Mouse (Mus musculus): Measurements from ENCODE around the gene Smdt1. TPM values are rescaled to one million over a fixed set of nuclear protein-coding genes. Genes with fewer than 3 reads are reported as not detected.

Gene Smdt1
- total RNA-seq, 2 experiments from 2014 or later: 141 to 147 TPM

DNA sequence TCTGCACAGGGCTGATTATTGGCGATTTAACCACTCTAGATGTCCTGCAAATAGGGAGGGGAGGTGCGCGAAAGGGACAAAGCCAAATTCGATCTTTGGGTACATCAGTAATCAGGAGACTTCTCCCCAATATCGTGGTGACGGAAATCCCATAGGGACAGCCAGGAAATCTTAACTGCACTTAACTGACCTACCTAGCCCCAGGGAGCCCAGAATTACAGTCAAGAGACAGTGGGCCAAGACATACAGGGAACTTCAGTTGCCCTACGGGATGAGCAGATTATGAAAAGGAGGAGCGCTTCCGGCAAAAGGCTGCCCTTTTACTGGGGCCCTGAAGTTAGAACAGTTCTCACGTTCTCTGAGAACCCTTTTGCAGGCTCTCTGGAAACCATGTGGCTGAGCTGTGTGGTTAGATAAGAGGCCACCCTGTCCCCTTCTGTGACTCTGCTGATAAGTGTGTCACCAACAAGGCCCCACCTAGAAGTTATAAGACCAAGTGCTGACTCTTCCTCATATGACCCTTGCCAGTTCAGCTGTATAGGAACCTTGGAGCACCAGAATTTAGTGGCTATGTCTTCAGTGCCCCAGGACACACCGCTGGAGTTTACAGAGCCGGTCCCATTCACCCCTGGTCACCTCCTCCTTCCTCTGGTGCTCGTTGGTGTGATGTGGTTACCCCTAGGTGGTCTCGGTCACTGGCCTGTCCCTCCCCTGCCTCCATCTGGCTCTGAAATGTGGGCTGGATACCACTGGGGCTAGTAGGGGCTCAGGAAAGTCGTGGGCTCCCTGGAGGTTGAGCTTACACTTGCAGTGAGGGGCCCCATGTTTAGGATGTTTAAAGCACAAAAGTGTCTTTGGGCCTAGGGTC lies 3.1 kb downstream of the Smdt1 start:
- intact Hi-C loops (cut with DNase I; ENCODE audit: low total_unique reads): no loop called here
- DNase-seq: no peak

DNA sequence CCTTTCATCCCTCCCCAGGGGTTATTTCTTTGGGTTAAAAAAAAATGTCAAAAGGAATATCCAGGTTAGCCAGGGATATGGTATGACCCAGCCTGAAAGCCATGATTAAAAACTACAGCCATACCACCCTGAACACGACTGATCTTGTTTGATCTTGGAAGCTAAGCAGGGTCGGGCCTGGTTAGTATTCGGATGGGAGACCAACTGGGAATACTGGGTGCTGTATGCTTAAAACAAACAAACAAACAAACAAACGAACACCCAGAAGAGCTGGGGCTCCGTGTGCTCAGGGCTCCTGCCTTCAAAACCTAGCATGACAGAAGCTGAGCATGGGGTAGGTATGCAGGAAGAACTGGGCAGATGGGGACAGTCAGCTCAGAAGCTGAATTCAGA lies 3.8 kb downstream of the Smdt1 start:
- DNase-seq: no peak
- intact Hi-C loops (cut with DNase I; ENCODE audit: low total_unique reads): no loop called here

DNA sequence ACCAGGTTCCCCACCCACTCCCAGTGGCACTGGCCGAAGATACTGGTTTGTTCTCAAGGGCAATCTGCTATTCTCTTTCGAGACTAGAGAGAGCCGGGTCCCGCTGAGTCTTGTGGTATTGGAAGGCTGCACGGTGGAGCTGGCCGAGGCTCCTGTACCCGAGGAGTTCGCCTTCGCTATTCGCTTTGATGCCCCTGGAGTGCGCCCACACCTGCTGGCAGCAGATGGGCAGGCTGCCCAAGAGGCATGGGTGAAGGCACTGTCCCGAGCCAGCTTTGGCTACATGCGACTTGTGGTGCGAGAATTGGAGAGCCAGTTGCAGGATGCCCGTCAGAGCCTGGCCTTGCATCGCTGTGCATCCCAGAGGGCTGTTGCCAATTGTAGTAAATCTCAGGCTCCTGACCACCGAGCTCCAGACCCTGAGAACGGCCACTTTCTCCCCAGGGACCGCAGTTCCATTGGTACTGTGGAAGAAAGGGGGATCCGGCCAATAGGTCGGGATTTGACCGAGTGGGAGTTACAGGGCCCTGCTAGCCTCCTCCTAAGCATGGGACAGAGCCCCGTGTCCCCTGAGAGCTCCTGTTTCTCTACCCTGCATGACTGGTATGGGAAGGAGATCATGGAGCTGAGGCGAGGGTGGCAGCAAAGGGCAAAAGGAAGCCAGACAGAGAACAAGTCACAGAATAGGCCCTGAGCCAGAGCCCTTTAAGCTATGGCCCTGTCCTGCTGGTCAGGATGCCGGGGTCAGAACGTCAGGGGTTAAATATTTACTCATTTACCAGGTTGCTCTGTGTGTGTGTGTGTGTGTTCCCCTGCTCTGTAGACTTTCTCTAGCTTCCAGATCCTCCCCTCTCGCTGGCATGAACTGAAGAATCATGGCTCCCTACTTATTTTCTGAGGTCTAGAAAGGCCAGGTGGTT lies 4.9 kb downstream of the Smdt1 start:
- intact Hi-C loops (cut with DNase I; ENCODE audit: low total_unique reads): no loop called here
- DNase-seq: no peak

- intact Hi-C loops (cut with DNase I; ENCODE audit: low total_unique reads): no loop called here
- DNase-seq: no peak
Observed at GRCm38 (mm10) chr15:82344971-82345370, 6.2 kb downstream of the Smdt1 start.

- peak; percentile 98 for DNase-seq
- intact Hi-C loops (cut with DNase I; ENCODE audit: low total_unique reads): no loop called here
Observed at GRCm38 (mm10) chr15:82345820-82346470, 7.2 kb downstream of the Smdt1 start.

DNA sequence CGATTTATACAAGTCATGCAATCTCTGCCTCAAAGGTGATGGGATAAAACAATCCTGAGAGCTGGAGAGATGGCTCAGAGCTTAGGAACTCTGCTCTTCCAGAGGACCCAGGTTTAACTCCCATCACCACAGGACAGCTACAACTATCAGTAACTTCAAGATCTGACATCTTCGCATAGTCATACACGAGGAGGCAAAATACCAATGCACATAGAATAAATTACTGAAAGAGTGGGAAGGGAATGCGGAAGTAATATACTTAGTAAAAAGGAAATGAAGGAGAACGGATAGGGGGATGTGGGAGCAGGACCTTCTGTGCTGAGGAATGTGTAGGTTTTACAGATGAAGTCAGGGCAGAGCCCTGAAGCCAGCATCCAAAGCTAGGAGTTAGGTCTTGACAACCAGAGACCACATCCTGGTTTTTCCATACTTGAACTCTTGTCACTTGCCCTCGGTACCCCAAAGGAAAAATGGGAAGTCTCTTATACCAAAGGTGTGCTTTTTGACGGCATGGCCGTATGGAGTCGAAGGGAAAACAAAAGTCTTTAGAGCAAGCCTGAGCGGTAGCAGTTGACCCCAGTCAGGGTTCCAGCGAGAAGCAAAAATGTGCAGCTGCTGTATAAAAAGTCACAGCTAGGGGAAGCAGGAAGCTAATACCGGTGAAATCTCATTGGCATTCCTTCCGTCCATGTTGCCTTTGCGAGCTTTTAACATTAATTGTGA lies 8.0 kb downstream of the Smdt1 start:
- DNase-seq: no peak
- intact Hi-C loops (cut with DNase I; ENCODE audit: low total_unique reads): no loop called here

DNA sequence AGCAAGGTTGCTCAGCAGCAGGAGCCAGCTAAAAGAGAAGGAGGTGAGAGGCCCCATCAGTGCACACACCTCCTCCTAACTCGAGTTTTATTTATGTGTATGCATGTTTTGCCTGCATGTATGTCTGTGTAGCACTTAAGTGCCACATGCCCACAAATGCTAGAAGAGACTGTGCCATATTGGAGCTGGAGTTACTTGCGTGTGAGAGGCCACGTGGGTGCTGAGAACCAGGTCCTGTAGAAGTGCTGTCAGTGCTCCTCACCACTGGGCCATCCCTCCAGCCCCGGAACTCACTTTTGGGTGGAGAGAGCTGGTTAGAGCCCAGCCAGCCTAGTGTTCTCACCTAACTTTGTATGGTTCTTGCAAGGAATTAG lies 8.5 kb downstream of the Smdt1 start:
- intact Hi-C loops (cut with DNase I; ENCODE audit: low total_unique reads): no loop called here
- no peak for DNase-seq

- intact Hi-C loops (cut with DNase I; ENCODE audit: low total_unique reads): no loop called here
- DNase-seq: no peak
Observed at GRCm38 (mm10) chr15:82347852-82348251, 9.1 kb downstream of the Smdt1 start.

GRCm38 (mm10) chr15:82348258-82348998 lies 9.7 kb downstream of the Smdt1 start:
- no peak for DNase-seq
- intact Hi-C loops (cut with DNase I; ENCODE audit: low total_unique reads): no loop called here

- DNase-seq: no peak
- intact Hi-C loops (cut with DNase I; ENCODE audit: low total_unique reads): no loop called here
Observed at GRCm38 (mm10) chr15:82348999-82349341, 10.2 kb downstream of the Smdt1 start.

- intact Hi-C loops (cut with DNase I; ENCODE audit: low total_unique reads): no loop called here
Observed at GRCm38 (mm10) chr15:82350349-82350748, 11.6 kb downstream of the Smdt1 start.

DNA sequence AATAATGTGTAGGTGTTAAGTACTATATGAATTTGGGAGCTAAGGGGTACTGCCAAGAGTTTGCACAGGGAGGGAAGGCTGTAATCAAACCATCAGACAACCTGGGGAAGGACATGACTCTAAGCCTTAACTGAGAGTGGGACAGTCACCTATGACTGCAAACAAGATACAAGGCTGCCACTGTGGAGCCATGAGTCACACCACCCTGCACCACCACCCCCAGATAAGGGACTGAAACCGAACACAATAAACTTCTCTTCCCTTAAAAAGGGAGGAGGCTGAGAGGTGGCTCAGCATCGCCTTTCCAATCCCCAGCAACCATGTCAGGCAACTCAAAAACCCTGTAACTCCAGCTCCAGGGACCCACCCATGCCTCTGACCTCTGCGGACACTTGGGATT lies 12.7 kb downstream of the Smdt1 start:
- no peak for DNase-seq
- intact Hi-C loops (cut with DNase I; ENCODE audit: low total_unique reads): no loop called here

More at GRCm38 (mm10) chr15:82350349-82350748, 11.6 kb downstream of the Smdt1 start:
- DNase-seq: no peak

DNA sequence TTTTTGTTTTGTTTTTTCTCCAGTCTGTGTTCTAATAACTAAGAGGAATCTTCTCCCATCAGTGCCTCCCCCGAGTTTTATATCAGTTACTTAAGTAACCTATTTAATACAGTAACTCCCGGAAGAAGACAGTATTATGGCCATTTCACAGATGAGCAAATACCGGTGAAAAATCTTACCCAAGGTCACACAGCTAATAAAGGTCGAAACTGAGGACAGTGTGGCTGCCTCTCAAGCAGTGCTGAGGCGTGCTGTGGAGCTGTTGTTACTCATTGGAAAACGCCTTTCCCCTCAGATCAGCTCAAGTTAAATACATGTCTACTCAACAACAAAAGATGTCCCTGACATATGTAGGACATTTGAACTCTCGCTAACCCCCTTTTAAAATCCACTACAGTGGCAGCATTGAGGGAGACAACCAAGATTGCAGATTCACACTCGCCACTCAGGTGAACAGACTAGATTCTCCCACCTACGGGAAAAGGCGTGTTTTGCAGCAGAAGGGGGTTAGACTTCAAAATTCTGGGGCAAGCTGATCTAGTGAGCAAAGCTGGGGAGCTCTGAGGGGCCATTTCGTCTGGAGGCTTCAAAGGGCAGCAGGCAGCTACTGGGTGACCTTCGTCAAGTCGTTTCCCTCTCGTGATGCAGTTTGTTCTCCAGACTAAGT lies 14.5 kb downstream of the Smdt1 start:
- no peak for DNase-seq
- intact Hi-C loops (cut with DNase I; ENCODE audit: low total_unique reads): no loop called here

- intact Hi-C loops (cut with DNase I; ENCODE audit: low total_unique reads): no loop called here
- no peak for DNase-seq
Observed at GRCm38 (mm10) chr15:82353745-82354113, 15.0 kb downstream of the Smdt1 start.

- intact Hi-C loops (cut with DNase I; ENCODE audit: low total_unique reads): no loop called here
- peak; percentile 98 for DNase-seq
Observed at GRCm38 (mm10) chr15:82354126-82354945, 15.6 kb downstream of the Smdt1 start, which contains the start of gene Ndufa6. Gene Ndufa6 (minus strand): TSS chr15:82354322.

DNA sequence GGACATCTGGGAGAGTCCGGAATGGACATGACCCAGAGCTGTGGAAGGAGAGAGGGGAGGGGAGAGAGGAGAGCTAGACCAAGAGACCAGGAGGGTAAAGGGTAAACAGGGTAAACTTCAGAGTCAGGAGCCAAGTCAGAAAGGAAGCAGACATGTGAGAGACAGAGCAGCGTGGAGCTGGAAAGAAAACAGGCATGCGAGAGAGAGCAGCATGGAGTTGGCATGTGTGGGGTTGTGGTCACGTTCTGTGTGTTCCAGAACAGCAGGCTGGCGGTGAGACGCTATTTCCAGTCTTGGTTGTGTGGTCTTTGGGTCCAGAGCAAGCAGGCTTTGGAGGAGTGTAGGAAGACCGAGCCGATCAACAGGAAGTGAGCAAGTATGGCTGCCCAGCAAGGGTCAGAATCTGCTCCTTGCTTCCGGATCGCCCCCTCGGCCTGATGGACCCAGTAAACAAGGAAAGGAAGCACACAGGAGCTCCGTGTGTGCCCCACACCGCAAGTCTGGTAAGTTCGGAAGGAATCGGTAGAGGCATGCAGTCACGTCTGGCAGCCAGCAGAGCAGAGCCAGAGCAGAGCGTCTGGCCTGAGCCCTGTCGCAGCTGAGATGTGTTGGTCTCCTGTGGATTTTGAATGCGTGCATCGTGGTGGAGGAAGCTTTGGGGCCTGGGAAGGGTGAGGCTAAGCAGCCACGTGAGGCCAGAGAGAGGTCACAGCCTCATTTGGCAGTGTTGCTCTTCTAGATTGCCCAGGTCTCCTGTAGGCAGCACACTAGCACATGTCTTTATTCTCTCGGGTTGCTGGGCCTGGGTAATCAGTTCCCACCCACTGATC lies 19.9 kb downstream of the Smdt1 start:
- intact Hi-C loops (cut with DNase I; ENCODE audit: low total_unique reads): loop anchor here (5.0 kb wide), 1 partner anchor 64 kb away; no protein-coding TSS in a partner anchor
- peak; percentile 31 for DNase-seq
